Mouse (Mus musculus) embryonic facial prominence, embryonic 12.5 days (tissue): Measurements from ENCODE around the gene Ctxn1. TPM values are rescaled to one million over a fixed set of nuclear protein-coding genes. Genes with fewer than 3 reads are reported as not detected.

Source experiments
- ATAC-seq: fragments of 200-750 bp; cut with Nextera tagmentation; 2 replicates; pipeline ENCODE4 v1.8.0; 2017; ENCODE audit not compliant: insufficient number of reproducible peaks, insufficient read depth, low FRiP score, low TSS enrichment
- H3K27ac ChIP-seq: fragments of 300-500 bp; sonication (generic); 2 replicates; pipeline ENCODE4 v1.5.1; 2016; ENCODE audit warnings: mild to moderate bottlenecking
- H3K27me3 ChIP-seq: fragments of 300-500 bp; sonication (generic); 2 replicates; pipeline ENCODE4 v1.6.1; 2016; ENCODE audit warnings: mild to moderate bottlenecking, moderate library complexity
- H3K36me3 ChIP-seq: fragments of 300-500 bp; sonication (generic); 2 replicates; pipeline ENCODE4 v1.6.1; 2016; ENCODE audit warnings: mild to moderate bottlenecking
- H3K4me1 ChIP-seq: fragments of 300-500 bp; sonication (generic); 2 replicates; pipeline ENCODE4 v1.6.1; 2016
- H3K4me2 ChIP-seq: fragments of 300-500 bp; sonication (generic); replicated peaks from 2 replicates; pipeline ENCODE4 v1.6.1; 2016; ENCODE audit warnings: mild to moderate bottlenecking, moderate library complexity
- H3K4me3 ChIP-seq: fragments of 300-500 bp; sonication (generic); 2 replicates; pipeline ENCODE4 v1.5.1; 2016; ENCODE audit warnings: mild to moderate bottlenecking
- H3K9ac ChIP-seq: fragments of 300-500 bp; sonication (generic); 2 replicates; pipeline ENCODE4 v1.6.1; 2016; ENCODE audit warnings: mild to moderate bottlenecking, moderate library complexity
- H3K9me3 ChIP-seq: fragments of 300-500 bp; sonication (generic); 2 replicates; pipeline ENCODE4 v1.6.1; 2016; ENCODE audit warnings: mild to moderate bottlenecking, moderate library complexity
- WGBS: fragments of 180-500 bp; shearing (Covaris S2); methylation state at CpG from one replicate; pipeline ENCODE4 v1.1.7; 2016; 5-methylcytosine and 5-hydroxymethylcytosine counted together
- polyA plus RNA-seq: library from polyadenylated mRNA; unstranded; fragments of >200 nt; fragmentation: Nextera tagmentation; extraction: Ambion mirVana; gene quantifications from 2 replicates; pipeline ENCODE4 v1.2.1, GENCODE M21; 2016

Ctxn1 gene
- polyA plus RNA-seq, 1 experiment from 2014 or later = 120 TPM

GRCm38 (mm10) chr8:4226739-4227347, 32.2 kb downstream of the Ctxn1 start, which contains the start of gene Lrrc8e:
Lrrc8e (plus strand) TSS chr8:4226827.
- Histone ChIP-seq H3K4me3 (peak within 1 kb of the TSS; percentile 28), H3K4me2 (peak within 1 kb of the TSS; percentile 49), H3K9ac (peak within 1 kb of the TSS; percentile 5; the same call in 1 of the 2 replicates), H3K4me1 (no peaks in the 10 kb centered on the region), H3K9me3 (no peaks in the 10 kb centered on the region), H3K36me3 (no peaks in the 10 kb centered on the region), H3K27me3 (peaks cover 27% of the 10 kb centered on the region), H3K27ac (no peak within 1 kb of the TSS)
- WGBS = 3% methylated on average over 33 of the region's 33 CpGs
- ATAC-seq = peak; percentile 44; the same call in 1 of the 2 replicates

GRCm38 (mm10) chr8:4226323-4226722, 32.8 kb downstream of the Ctxn1 start:
- H3K4me3 ChIP-seq = peak overlapping the region; percentile 28
- 0 out of 2 replicates have a peak, but pooled peaks have one; percentile 10 for ATAC-seq
- no peaks in the 10 kb centered on the region for H3K9me3 ChIP-seq
- H3K9ac ChIP-seq = no peak overlapping the region
- H3K27ac ChIP-seq = no peak overlapping the region
- no peaks in the 10 kb centered on the region for H3K36me3 ChIP-seq
- peak overlapping the region; percentile 49 for H3K4me2 ChIP-seq
- peaks cover 27% of the 10 kb centered on the region for H3K27me3 ChIP-seq
- WGBS = 26% methylated on average over 4 of the region's 4 CpGs
- no peaks in the 10 kb centered on the region for H3K4me1 ChIP-seq

DNA sequence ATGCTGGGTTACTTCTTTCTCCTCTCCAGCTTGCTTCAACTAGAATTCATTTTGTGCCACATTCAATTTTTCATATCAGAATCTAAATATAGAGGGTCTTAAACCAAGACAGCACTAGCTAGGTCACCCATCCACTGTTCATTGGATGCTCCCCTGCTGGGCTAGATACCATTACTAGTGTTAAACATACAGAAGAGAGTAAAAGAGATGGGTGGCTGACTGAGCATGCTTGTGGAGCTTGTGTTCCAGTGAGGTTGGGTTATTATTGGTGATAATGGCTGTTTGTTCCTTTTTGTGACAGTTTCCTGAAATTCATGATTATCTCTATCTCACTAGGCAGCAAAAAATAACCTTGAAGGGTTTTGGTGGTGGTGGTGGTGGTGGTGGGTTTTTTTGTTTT, 37.0 kb downstream of the Ctxn1 start:
- no peak for ATAC-seq
- H3K4me1 ChIP-seq = no peaks in the 10 kb centered on the region
- no peak overlapping the region for H3K9ac ChIP-seq
- no peak overlapping the region for H3K27ac ChIP-seq
- no peak overlapping the region for H3K4me3 ChIP-seq
- H3K27me3 ChIP-seq = peaks cover 29% of the 10 kb centered on the region
- no peaks in the 10 kb centered on the region for H3K36me3 ChIP-seq
- no peaks in the 10 kb centered on the region for H3K9me3 ChIP-seq
- H3K4me2 ChIP-seq = no peak overlapping the region

- 84% methylated on average over 3 of the region's 3 CpGs for WGBS
These were observed 39.5 kb downstream of the Ctxn1 start for GRCm38 (mm10) chr8:4219617-4220016.

DNA sequence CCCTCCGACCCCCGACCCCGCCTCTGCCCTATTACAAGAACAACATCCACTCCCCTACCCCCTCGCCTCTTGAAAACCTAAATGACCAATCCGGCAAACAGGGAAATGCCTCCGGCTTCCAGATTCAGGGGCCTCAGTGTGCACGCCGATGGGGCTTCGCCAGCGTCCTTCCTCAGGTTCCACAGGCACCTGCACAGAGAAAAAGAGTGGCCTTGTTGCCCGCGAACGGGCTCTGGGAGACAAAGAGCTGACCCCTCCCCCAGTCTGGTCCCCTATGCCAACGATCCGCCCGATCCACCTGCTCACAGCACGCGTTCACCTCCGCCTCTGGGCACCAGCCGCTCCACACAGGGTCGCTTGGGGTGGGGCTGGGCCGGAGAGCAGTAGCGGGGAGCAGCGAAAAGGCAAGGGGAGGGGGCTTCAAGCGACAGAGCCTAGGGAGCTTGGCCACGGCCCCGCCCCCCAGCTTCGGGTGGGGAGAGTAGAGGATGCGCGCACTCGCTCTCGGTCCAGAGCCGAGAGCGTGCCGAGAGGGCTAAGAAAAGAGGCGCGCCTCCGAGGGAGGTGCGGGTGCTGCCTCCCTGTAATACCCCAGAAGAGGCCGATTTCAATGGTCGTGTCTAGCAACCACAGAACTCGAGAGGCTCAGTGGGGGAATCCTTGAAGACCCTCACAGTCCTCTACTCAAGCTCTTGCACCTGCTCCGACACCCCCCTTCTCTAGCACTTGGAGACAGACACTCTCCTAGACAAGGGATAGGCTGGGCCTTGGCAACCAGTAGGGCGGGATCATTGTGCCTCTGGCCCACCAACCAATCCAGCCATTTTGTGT, 42.1 kb downstream of the Ctxn1 start, which contains the start of gene Prr36:
Gene Prr36 (minus strand): TSS at position 669 of the 831 bp plus-strand sequence.
- peak within 1 kb of the TSS; percentile 47 for H3K9ac ChIP-seq
- WGBS = 2% methylated on average over 44 of the region's 44 CpGs
- H3K4me3 ChIP-seq = peak within 1 kb of the TSS; percentile 48
- H3K27me3 ChIP-seq = peaks cover 58% of the 10 kb centered on the region
- H3K27ac ChIP-seq = no peak within 1 kb of the TSS
- H3K4me2 ChIP-seq = peak within 1 kb of the TSS; percentile 82
- ATAC-seq = peak; percentile 76
- no peaks in the 10 kb centered on the region for H3K36me3 ChIP-seq
- H3K9me3 ChIP-seq = no peaks in the 10 kb centered on the region
- peaks cover 22% of the 10 kb centered on the region for H3K4me1 ChIP-seq

More at GRCm38 (mm10) chr8:4219617-4220016, 39.5 kb downstream of the Ctxn1 start:
- H3K4me1 ChIP-seq = peaks cover 3% of the 10 kb centered on the region; the same call in 1 of the 2 replicates
- H3K4me2 ChIP-seq = no peak overlapping the region
- H3K27ac ChIP-seq = no peak overlapping the region
- H3K36me3 ChIP-seq = no peaks in the 10 kb centered on the region
- ATAC-seq = no peak
- H3K9ac ChIP-seq = no peak overlapping the region
- no peaks in the 10 kb centered on the region for H3K9me3 ChIP-seq
- no peak overlapping the region for H3K4me3 ChIP-seq
- H3K27me3 ChIP-seq = peaks cover 41% of the 10 kb centered on the region

GRCm38 (mm10) chr8:4216296-4216695, 42.8 kb downstream of the Ctxn1 start:
- peak overlapping the region; percentile 48 for H3K4me3 ChIP-seq
- no peaks in the 10 kb centered on the region for H3K9me3 ChIP-seq
- peak overlapping the region; percentile 47 for H3K9ac ChIP-seq
- WGBS = 6% methylated on average over 18 of the region's 18 CpGs
- no peak overlapping the region for H3K27ac ChIP-seq
- H3K36me3 ChIP-seq = no peaks in the 10 kb centered on the region
- ATAC-seq = no peak
- peak overlapping the region; percentile 82 for H3K4me2 ChIP-seq
- H3K4me1 ChIP-seq = peaks cover 22% of the 10 kb centered on the region
- peaks cover 58% of the 10 kb centered on the region for H3K27me3 ChIP-seq

DNA sequence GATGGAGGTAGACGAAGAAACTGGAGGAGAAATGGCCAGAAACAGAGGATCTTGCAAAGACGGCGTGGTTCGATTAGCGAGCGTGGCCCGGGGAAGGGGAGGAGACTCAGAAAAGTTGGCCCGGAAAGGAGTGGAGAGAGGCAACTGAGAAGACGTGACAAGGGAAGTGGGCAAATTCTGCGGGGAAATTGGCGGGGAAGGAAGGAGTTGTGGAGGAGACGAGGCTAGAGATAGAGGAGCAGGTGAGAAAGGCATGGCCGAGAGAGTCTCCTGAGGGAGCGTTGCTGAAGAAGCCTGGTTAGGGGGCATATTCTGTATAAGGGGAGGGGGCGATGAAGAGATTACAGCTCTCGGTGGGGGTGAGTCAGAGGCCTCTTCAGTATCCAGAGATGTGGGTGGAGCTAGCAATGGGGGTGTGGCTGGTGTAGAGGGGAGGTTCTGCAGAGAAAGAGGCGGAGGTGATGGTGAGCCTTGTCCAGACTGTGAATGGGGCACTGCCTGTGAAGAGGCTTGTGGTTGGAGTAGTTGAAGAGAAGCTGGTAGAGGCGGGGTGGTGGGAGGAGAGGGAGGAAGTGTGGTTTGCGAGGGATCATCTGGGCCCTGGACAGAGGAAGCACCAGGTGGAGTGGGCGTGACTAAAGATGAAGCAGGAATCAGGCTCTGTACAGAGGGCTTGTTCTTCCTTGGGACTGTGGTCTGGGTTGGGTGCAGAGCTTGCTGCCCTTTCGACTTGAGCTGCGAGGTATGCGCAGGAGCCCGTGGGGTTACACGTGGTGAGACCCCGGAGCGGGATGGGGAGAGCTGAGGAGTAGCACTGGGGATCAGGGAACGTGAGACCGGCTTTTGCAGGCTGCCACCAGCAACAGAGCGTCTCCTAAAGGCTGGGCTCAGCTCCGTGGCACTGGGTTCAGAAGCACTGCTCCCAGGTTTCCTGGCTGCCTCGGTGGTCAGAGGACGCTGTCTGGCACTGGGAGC, 44.8 kb downstream of the Ctxn1 start:
- ATAC-seq = peak; percentile 26; the same call in 1 of the 2 replicates

GRCm38 (mm10) chr8:4213210-4214005, 45.7 kb downstream of the Ctxn1 start:
- H3K4me3 ChIP-seq = peak overlapping the region; percentile 42
- ATAC-seq = peak; percentile 23; the same call in 1 of the 2 replicates
- peak overlapping the region; percentile 86 for H3K4me2 ChIP-seq
- H3K27ac ChIP-seq = 0 out of 2 replicates have a peak overlapping the region, but pooled peaks have one; percentile 23
- peak overlapping the region; percentile 39 for H3K9ac ChIP-seq
- 3% methylated on average over 18 of the region's 18 CpGs for WGBS
- peaks cover 61% of the 10 kb centered on the region for H3K27me3 ChIP-seq
- peaks cover 11% of the 10 kb centered on the region; the same call in 1 of the 2 replicates for H3K36me3 ChIP-seq
- H3K9me3 ChIP-seq = no peaks in the 10 kb centered on the region
- H3K4me1 ChIP-seq = peaks cover 22% of the 10 kb centered on the region

More for the DNA sequence above, 44.8 kb downstream of the Ctxn1 start:
- 0 out of 2 replicates have a peak overlapping the region, but pooled peaks have one; percentile 23 for H3K27ac ChIP-seq
- H3K4me1 ChIP-seq = peaks cover 22% of the 10 kb centered on the region
- no peaks in the 10 kb centered on the region for H3K9me3 ChIP-seq
- peaks cover 10% of the 10 kb centered on the region; the same call in 1 of the 2 replicates for H3K36me3 ChIP-seq
- H3K9ac ChIP-seq = 0 out of 2 replicates have a peak overlapping the region, but pooled peaks have one; percentile 30
- H3K4me2 ChIP-seq = peak overlapping the region; percentile 86
- H3K4me3 ChIP-seq = peak overlapping the region; percentile 42
- 9% methylated on average over 33 of the region's 33 CpGs for WGBS
- H3K27me3 ChIP-seq = peaks cover 63% of the 10 kb centered on the region

GRCm38 (mm10) chr8:4212809-4213209, 46.3 kb downstream of the Ctxn1 start:
- Histone ChIP-seq H3K27ac (no peak overlapping the region), H3K4me3 (peak overlapping the region; percentile 42), H3K4me2 (peak overlapping the region; percentile 86), H3K27me3 (peaks cover 61% of the 10 kb centered on the region), H3K9me3 (no peaks in the 10 kb centered on the region), H3K36me3 (peaks cover 11% of the 10 kb centered on the region; the same call in 1 of the 2 replicates), H3K9ac (peak overlapping the region; percentile 39), H3K4me1 (peaks cover 22% of the 10 kb centered on the region)
- WGBS = under 1% methylated on average over 24 of the region's 25 CpGs
- ATAC-seq = peak; percentile 9; the same call in 1 of the 2 replicates

DNA sequence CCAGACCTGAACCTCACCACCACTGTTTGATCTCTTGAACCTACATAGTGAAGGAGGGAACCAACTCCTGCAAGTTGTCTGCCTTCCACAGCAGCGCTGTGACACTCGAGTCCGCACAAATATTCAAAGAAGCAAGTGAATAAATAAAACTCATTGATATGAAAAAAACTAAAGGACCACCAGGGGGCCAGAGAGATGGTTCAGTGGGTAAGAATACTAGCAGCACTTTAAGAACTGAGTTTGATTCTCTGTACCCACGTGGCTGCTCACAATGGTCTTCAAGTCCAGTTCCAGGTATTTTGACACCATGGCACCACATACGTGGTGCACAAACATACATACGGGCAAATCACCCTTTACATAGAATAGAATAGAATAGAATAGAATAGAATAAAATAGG, 48.0 kb downstream of the Ctxn1 start:
- WGBS = 76% methylated on average over 6 of the region's 6 CpGs
- Histone ChIP-seq H3K9ac (no peak overlapping the region), H3K27me3 (peaks cover 61% of the 10 kb centered on the region), H3K4me3 (no peak overlapping the region), H3K27ac (no peak overlapping the region), H3K9me3 (no peaks in the 10 kb centered on the region), H3K4me1 (peaks cover 29% of the 10 kb centered on the region), H3K4me2 (no peak overlapping the region), H3K36me3 (peaks cover 11% of the 10 kb centered on the region; the same call in 1 of the 2 replicates)
- ATAC-seq = no peak
